Mouse (Mus musculus) neural tube, embryonic 11.5 days (tissue): ENCODE data around the gene Spz1. TPM values are rescaled to one million over a fixed set of nuclear protein-coding genes. Genes with fewer than 3 reads are reported as not detected.

Source experiments
- ATAC-seq: fragments of 200-750 bp; cut with Nextera tagmentation; 2 replicates; pipeline ENCODE4 v1.8.0; 2017; ENCODE audit warnings: moderate number of reproducible peaks, mild to moderate bottlenecking, moderate TSS enrichment, moderate library complexity; ENCODE audit not compliant: insufficient read depth, low FRiP score, low TSS enrichment
- DNase-seq: peaks from one replicate; pipeline ENCODE4 v3.0.0-alpha.2; 2015; ENCODE audit warnings: low spot score
- H3K27ac ChIP-seq: fragments of 300-500 bp; sonication (generic); 2 replicates; pipeline ENCODE4 v1.5.1; 2014; ENCODE audit warnings: low read depth, mild to moderate bottlenecking, low read length
- H3K27me3 ChIP-seq: fragments of 300-500 bp; sonication (generic); 2 replicates; pipeline ENCODE4 v1.6.1; 2014; ENCODE audit warnings: mild to moderate bottlenecking, low read length, mixed read lengths; ENCODE audit not compliant: control insufficient read depth, insufficient read depth
- H3K36me3 ChIP-seq: fragments of 300-500 bp; sonication (generic); 2 replicates; pipeline ENCODE4 v1.6.1; 2014; ENCODE audit warnings: mild to moderate bottlenecking, low read length, moderate library complexity, mixed read lengths; ENCODE audit not compliant: control insufficient read depth, insufficient read depth
- H3K4me1 ChIP-seq: fragments of 300-500 bp; sonication (generic); 2 replicates; pipeline ENCODE4 v1.6.1; 2014; ENCODE audit warnings: low read length, mixed read lengths; ENCODE audit not compliant: control insufficient read depth, insufficient read depth
- H3K4me2 ChIP-seq: fragments of 300-500 bp; sonication (generic); 2 replicates; pipeline ENCODE4 v1.6.1; 2014; ENCODE audit warnings: low read depth, mild to moderate bottlenecking, moderate library complexity
- H3K4me3 ChIP-seq: fragments of 300-500 bp; sonication (generic); 2 replicates; pipeline ENCODE4 v1.5.1; 2014; ENCODE audit warnings: low read depth, low read length
- H3K9ac ChIP-seq: fragments of 300-500 bp; sonication (generic); 2 replicates; pipeline ENCODE4 v1.6.1; 2014; ENCODE audit warnings: mild to moderate bottlenecking, low read length
- H3K9me3 ChIP-seq: fragments of 300-500 bp; sonication (generic); 2 replicates; pipeline ENCODE4 v1.6.1; 2016; ENCODE audit warnings: low read length; ENCODE audit not compliant: control insufficient read depth
- WGBS: fragments of 180-500 bp; shearing (Covaris S2); extraction: QIAGEN DNeasy Blood & Tissue Kit; methylation state at CpG from one replicate; pipeline ENCODE4 v1.1.7; 2014; 5-methylcytosine and 5-hydroxymethylcytosine counted together
- polyA plus RNA-seq: library from polyadenylated mRNA; unstranded; fragments of >200 nt; fragmentation: Nextera tagmentation; extraction: Ambion mirVana; gene quantifications from 2 replicates; pipeline ENCODE4 v1.2.1, GENCODE M21; 2014

Spz1 gene
- polyA plus RNA-seq, 1 experiment from 2014 or later = not detected

DNA sequence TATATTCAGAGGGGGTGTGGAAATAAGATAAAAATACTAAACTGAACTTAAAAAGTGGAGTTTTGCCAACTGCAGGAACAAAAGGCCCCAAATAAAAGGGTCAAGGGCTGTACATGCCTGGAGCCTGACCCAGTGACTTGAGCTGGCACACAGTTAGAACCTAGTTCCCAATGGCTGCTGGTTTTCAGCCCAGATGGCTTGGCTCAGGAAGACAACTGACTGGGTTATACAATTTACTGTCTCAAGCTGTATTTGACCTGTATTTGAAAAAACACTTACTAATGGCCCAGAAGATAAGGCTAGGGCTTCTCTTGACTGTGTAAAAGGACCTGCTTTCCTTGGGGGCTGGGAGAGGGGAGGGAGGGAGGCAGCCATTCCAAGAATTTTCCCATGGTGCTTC lies 13.3 kb upstream of the Spz1 start:
- no peak overlapping the region for H3K4me2 ChIP-seq
- no peak overlapping the region for H3K27ac ChIP-seq
- ATAC-seq (no peak), DNase-seq (no peak)
- H3K36me3 ChIP-seq = no peaks in the 10 kb centered on the region
- peaks cover 14% of the 10 kb centered on the region for H3K4me1 ChIP-seq
- no peak overlapping the region for H3K4me3 ChIP-seq
- H3K9me3 ChIP-seq = no peaks in the 10 kb centered on the region
- H3K9ac ChIP-seq = no peak overlapping the region
- H3K27me3 ChIP-seq = no peaks in the 10 kb centered on the region

DNA sequence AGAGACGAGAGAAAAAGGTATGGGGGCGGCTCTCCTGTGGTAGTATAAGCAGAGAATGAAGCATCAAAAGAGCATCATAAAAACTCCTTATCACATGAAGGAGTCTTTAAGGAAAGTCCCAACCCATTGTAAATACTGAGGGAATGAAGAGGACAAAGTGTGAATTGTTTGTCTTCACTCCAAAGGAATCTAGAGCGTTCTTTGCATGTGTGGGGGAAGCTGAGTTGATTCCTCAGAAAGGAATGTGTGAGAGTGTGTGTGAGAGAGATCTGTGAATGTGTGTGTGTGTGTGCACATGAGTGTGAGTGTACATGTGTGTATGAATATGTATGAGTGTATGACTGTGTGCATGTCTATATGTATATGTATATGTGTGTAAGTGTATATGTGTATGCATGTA lies 12.7 kb upstream of the Spz1 start:
- no peak for ATAC-seq
- Histone ChIP-seq H3K36me3 (no peaks in the 10 kb centered on the region), H3K9me3 (no peaks in the 10 kb centered on the region), H3K9ac (no peak overlapping the region), H3K4me2 (no peak overlapping the region), H3K27me3 (no peaks in the 10 kb centered on the region), H3K4me3 (no peak overlapping the region), H3K4me1 (peaks cover 9% of the 10 kb centered on the region), H3K27ac (no peak overlapping the region)
- DNase-seq = no peak
- WGBS = 44% methylated on average over 3 of the region's 3 CpGs

DNA sequence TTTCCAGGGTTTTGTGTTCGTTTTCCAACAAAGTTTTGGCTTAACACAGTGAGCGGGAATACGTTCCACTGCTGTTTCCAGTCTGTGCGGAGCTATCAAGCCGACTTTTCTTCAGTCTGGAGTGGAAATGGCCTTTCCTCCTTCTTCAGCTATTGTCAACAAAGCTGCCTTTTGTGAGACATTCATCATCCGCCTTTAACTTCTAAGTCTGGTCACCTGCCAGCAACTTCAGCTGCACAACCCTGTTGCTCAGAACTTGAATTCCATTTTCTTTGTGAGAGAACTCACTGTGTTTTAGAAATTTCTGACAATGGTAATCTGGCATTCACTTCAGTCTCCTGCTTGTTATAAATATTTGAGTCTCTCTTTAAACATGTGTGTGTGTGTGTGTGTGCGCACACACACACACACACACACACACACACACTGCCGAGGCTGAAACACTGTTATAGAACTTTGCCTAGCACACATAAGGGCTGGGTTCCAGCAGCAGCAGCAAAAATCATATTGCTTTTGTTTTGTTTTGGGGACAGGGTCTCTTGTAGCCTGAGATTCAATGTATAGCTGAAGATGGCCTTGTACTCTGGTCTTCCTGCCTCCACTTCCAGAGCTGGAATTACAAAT lies 8.2 kb upstream of the Spz1 start:
- ATAC-seq (no peak), DNase-seq (no peak)
- Histone ChIP-seq H3K27ac (no peak overlapping the region), H3K9me3 (no peaks in the 10 kb centered on the region), H3K36me3 (no peaks in the 10 kb centered on the region), H3K9ac (no peak overlapping the region), H3K4me2 (no peak overlapping the region), H3K27me3 (no peaks in the 10 kb centered on the region), H3K4me3 (no peak overlapping the region), H3K4me1 (no peaks in the 10 kb centered on the region)
- 80% methylated on average over 8 of the region's 8 CpGs for WGBS

DNA sequence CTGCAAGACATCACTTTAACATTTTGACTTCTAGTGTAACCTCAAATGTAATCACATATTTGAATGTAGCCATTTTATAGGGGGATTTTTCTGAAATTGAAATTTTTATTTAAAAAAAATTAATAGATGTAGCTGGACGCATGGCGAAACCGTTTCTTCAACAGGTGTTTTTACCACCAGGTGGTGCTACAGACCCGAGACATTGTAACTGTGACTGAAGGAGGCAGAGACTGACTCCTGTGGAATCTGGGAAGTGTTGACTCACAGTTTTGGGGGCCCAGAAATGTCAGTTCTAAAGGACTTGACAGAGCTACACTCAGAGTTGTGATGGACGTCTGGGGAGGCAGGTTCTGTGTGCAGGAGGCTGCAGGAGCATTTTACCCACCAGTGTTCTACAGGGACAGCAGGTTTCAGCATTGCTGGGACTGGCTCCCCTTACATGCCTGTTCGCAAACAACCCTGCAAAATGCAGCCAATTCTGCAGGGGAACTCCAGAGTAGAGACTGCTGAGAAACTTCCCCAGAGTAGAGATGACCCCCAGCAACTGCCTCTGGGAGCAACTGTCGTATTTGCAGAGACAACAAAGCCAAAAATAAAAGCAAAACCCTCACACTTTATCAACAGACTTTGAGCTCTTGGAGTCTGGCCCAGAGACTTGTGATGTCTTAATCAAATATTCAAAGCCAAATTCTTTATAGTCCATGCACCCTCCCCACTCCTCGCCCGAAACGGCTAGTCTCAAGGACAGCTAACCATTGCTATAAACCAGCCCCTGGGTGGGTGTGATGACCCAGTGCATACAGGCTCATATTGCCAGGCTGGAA lies 4.5 kb upstream of the Spz1 start:
- no peaks in the 10 kb centered on the region for H3K4me1 ChIP-seq
- no peak overlapping the region for H3K9ac ChIP-seq
- H3K9me3 ChIP-seq = no peaks in the 10 kb centered on the region
- WGBS = 40% methylated on average over 10 of the region's 10 CpGs
- ATAC-seq (peak; percentile 48; the same call in 1 of the 2 replicates), DNase-seq (peak; percentile 66)
- no peaks in the 10 kb centered on the region for H3K36me3 ChIP-seq
- no peak overlapping the region for H3K27ac ChIP-seq
- no peak overlapping the region for H3K4me3 ChIP-seq
- H3K27me3 ChIP-seq = no peaks in the 10 kb centered on the region
- H3K4me2 ChIP-seq = no peak overlapping the region

DNA sequence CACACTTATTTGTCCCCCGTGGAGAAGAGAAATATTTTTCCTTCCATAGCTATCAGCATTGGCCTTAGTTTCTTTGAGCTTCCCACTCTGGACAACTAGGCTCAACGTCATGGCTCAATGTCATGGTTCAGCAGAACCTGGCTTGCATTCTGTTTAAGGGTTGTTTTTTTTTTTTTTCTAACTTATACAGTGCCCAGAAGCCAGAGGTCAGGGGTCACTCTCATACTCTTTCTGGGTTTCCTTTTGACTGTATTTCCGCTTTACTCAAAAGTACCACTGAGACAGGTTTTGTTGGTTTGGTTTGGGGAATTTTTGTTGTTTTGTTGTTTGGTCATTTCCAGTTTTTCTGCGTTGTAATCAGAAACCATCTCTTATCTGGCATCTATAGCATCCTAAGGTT lies 2.2 kb upstream of the Spz1 start:
- DNase-seq = no peak
- Histone ChIP-seq H3K9ac (no peak overlapping the region), H3K9me3 (no peaks in the 10 kb centered on the region), H3K4me3 (no peak overlapping the region), H3K4me2 (no peak overlapping the region), H3K27ac (no peak overlapping the region), H3K27me3 (no peaks in the 10 kb centered on the region), H3K36me3 (no peaks in the 10 kb centered on the region), H3K4me1 (no peaks in the 10 kb centered on the region)
- no peak for ATAC-seq
- 82% methylated on average over 4 of the region's 4 CpGs for WGBS

DNA sequence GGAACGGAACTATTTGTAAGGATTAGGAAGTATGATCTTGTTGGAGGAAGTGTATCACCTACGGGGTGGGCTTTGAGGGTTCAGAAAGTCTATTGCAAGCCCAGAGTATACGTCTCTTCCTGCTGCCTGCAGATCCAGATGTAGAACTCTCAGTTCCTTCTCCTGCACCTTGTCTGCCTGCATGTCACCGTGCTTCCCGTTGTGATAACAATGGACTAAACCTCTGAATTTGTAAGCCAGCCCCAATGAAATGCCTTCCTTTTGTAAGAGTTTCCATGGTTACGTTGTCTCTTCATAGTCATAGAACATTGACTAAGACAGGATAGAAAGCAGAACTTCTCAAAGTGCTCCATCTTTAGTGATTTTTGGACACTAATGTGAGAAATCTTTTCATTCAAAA lies 716 bp upstream of the Spz1 start:
- no peaks in the 10 kb centered on the region for H3K9me3 ChIP-seq
- H3K9ac ChIP-seq = no peak overlapping the region
- no peak for ATAC-seq
- H3K4me3 ChIP-seq = no peak overlapping the region
- 71% methylated on average over 6 of the region's 6 CpGs for WGBS
- no peak overlapping the region for H3K4me2 ChIP-seq
- no peak overlapping the region for H3K27ac ChIP-seq
- no peaks in the 10 kb centered on the region for H3K27me3 ChIP-seq
- no peaks in the 10 kb centered on the region for H3K4me1 ChIP-seq
- no peaks in the 10 kb centered on the region for H3K36me3 ChIP-seq
- DNase-seq = no peak

DNA sequence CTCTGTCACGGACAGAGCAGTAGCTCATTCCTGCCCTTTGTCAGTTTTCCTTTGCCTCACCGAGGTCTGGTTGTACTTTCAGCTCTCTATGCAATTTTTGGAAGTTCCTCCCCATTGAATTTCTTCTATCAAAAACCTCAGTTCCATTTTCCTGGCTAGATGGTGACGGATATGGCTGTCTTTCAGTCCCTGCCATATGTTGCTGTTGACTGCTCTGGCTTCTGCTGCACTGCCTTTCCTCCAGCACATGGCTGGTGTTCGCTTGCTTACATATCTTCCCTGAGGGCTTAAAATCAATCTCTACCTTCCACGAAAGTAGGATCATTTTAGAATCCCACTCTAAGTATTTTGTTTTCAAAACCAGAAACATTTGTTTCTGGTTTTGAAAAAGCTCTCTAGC lies 16.5 kb downstream of the Spz1 start:
- WGBS = 71% methylated on average over 5 of the region's 5 CpGs
- ATAC-seq = no peak
- no peak for DNase-seq
- Histone ChIP-seq H3K4me2 (no peak overlapping the region), H3K4me1 (peaks cover 9% of the 10 kb centered on the region; the same call in 1 of the 2 replicates), H3K4me3 (no peak overlapping the region), H3K27ac (no peak overlapping the region), H3K27me3 (no peaks in the 10 kb centered on the region), H3K9me3 (no peaks in the 10 kb centered on the region), H3K36me3 (no peaks in the 10 kb centered on the region), H3K9ac (no peak overlapping the region)

DNA sequence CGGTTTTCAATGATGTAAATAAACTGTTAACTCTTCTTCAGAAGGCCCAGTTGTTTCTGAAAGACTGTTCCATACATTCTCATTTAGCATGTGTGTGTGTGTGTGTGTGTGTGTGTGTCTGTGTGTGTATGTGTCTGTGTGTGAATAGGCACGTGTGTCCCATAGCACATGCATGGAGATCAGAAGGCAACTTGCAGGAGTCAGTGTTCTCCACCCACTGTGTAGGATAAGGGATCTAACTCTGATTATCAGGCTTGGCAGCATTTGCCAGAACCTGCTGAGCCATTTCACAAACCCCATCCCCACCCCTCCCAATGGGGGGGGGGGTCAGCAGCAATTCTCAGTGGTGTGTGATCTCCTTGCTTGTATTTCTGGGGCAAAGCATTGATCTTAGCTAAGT lies 18.7 kb downstream of the Spz1 start:
- DNase-seq = no peak
- Histone ChIP-seq H3K27ac (0 out of 2 replicates have a peak overlapping the region, but pooled peaks have one; percentile 8), H3K36me3 (no peaks in the 10 kb centered on the region), H3K4me1 (peaks cover 9% of the 10 kb centered on the region; the same call in 1 of the 2 replicates), H3K9ac (no peak overlapping the region), H3K4me2 (no peak overlapping the region), H3K27me3 (no peaks in the 10 kb centered on the region), H3K9me3 (no peaks in the 10 kb centered on the region), H3K4me3 (no peak overlapping the region)
- 47% methylated on average over 2 of the region's 2 CpGs for WGBS
- no peak for ATAC-seq
